Mouse (Mus musculus) frontal cortex, postnatal 10 days (tissue): ENCODE results near the gene Frat2.

Source experiments
- DNase-seq, 2 experiments: peaks; one replicate each; pipeline ENCODE4 v3.0.0; 2022; ENCODE audit warnings: low spot score in 2 of 2, mixed read lengths in 1 of 2

The Frat2 gene

GRCm38 (mm10) chr19:41818749-41819148 lies 29.2 kb downstream of the Frat2 start:
- no peak for DNase-seq

- no peak for DNase-seq
These were observed 30.6 kb downstream of the Frat2 start for GRCm38 (mm10) chr19:41817325-41817724.

- DNase-seq, result no peak
These were observed 31.0 kb downstream of the Frat2 start for GRCm38 (mm10) chr19:41816915-41817314.

GRCm38 (mm10) chr19:41816410-41816809 lies 31.5 kb downstream of the Frat2 start:
- no peak for DNase-seq

GRCm38 (mm10) chr19:41813374-41813773 lies 34.6 kb downstream of the Frat2 start:
- no peak for DNase-seq

- no peak for DNase-seq
These were observed 35.4 kb downstream of the Frat2 start for GRCm38 (mm10) chr19:41812525-41812924.

GRCm38 (mm10) chr19:41810074-41810473 lies 37.9 kb downstream of the Frat2 start:
- no peak for DNase-seq

GRCm38 (mm10) chr19:41808104-41808634 lies 39.8 kb downstream of the Frat2 start:
- DNase-seq, result no peak

- DNase-seq, result no peak
These were observed 40.4 kb downstream of the Frat2 start for GRCm38 (mm10) chr19:41807497-41807896.

GRCm38 (mm10) chr19:41805831-41806230 lies 42.1 kb downstream of the Frat2 start:
- no peak for DNase-seq

GRCm38 (mm10) chr19:41803322-41803721 lies 44.6 kb downstream of the Frat2 start:
- no peak for DNase-seq

GRCm38 (mm10) chr19:41801742-41802369 lies 46.1 kb downstream of the Frat2 start, which contains the start of gene Arhgap19:
Gene Arhgap19 (minus strand): TSS chr19:41802047.
- peak; percentile 87 to 92 for DNase-seq

- no peak for DNase-seq
These were observed 46.8 kb downstream of the Frat2 start for GRCm38 (mm10) chr19:41800986-41801741.

- DNase-seq, result no peak
These were observed 47.5 kb downstream of the Frat2 start for GRCm38 (mm10) chr19:41800451-41800850.

GRCm38 (mm10) chr19:41797536-41797935 lies 50.4 kb downstream of the Frat2 start:
- DNase-seq, result no peak

- no peak for DNase-seq
These were observed 51.1 kb downstream of the Frat2 start for GRCm38 (mm10) chr19:41796789-41797327.

- no peak for DNase-seq
These were observed 51.7 kb downstream of the Frat2 start for GRCm38 (mm10) chr19:41796148-41796760.
